Mouse (Mus musculus) myocyte (in vitro differentiated cells): ENCODE measurements around the gene Tesmin.

Source experiments
- MYOD1 ChIP-seq, 3 experiments: IDR thresholded peaks; one replicate each; pipeline ENCODE4 v1.6.1; 2011; ENCODE audit warnings: control low read depth in 2 of 3, low read depth in 2 of 3, mild to moderate bottlenecking in 2 of 3, moderate library complexity in 1 of 3; ENCODE audit not compliant: insufficient read length in 2 of 3, control insufficient read depth in 1 of 3
- POLR2A ChIP-seq: IDR thresholded peaks from one replicate; pipeline ENCODE4 v1.6.1; 2011; ENCODE audit warnings: low read depth, mild to moderate bottlenecking, control low read depth, moderate library complexity; ENCODE audit not compliant: insufficient read length
- SRF ChIP-seq: IDR thresholded peaks from one replicate; pipeline ENCODE4 v1.6.1; 2011; ENCODE audit warnings: low read depth; ENCODE audit not compliant: control insufficient read depth, insufficient read length
- USF1 ChIP-seq: IDR thresholded peaks from one replicate; pipeline ENCODE4 v1.6.1; 2011; ENCODE audit warnings: low read depth, mild to moderate bottlenecking, control low read depth, moderate library complexity

DNA sequence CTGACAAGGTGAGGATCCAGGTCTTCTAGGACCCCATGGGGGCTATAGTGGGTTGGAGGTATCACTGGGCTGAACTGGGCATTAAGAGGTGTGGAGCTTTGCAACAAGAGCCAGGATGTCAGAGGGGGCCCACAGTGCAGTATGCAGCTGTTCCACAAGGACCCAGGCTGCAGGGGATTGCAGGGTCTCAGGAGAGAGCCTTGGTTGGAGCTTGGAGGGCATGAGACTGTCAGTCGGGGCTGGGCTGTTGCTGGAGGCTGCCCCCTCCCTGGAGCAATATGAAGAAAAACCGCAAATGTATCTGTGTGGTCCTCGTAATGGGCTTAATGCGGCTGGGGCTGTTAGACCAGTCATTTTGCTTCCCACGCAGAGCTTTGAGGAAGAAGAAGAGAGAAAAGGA is 52.0 kb downstream of the Tesmin start:
- TF ChIP-seq SRF (no peak), POLR2A (no peak), MYOD1 (IDR thresholded peaks at IDR 0.05; ENCODE audit: control insufficient read depth in 1 of 3, insufficient read length in 2 of 3, low read depth in 2 of 3) (no peak), USF1 (no peak)
